Mouse (Mus musculus): ENCODE measurements around the gene 6430531B16Rik. TPM values are rescaled to one million over a fixed set of nuclear protein-coding genes. Genes with fewer than 3 reads are reported as not detected.

The 6430531B16Rik gene
- total and polyA plus RNA-seq, 3 experiments = 0.25 TPM; not detected in 2

GRCm38 (mm10) chr7:140001086-140001740, 22.7 kb upstream of the 6430531B16Rik start:
- H3K4me1 ChIP-seq (ENCODE audit: control insufficient read depth, insufficient read depth, low read length) = no peaks in the 10 kb centered on the region
- H3K79me2 ChIP-seq (replicated peaks; ENCODE audit: control insufficient read depth, insufficient read depth, low read length) = no peaks in the 10 kb centered on the region
- no peak overlapping the region for H3K9ac ChIP-seq (ENCODE audit: low read depth, low read length)
- no peak overlapping the region for H3K27ac ChIP-seq
- H3K36me3 ChIP-seq (ENCODE audit: control insufficient read depth, insufficient read depth, low read length) = no peaks in the 10 kb centered on the region
- intact Hi-C loops (cut with DNase I) = no loop called here
- no peaks in the 10 kb centered on the region for H3K27me3 ChIP-seq (ENCODE audit: control insufficient read depth, insufficient read depth, low read length)
- no peak for DNase-seq
- no peak overlapping the region for H3K4me3 ChIP-seq
- TF ChIP-seq EP300 (IDR thresholded peaks at IDR 0.05; ENCODE audit: insufficient read depth, low read depth, low read length) (no peak), CTCF (IDR thresholded peaks at IDR 0.05) (no peak), POLR2A (IDR thresholded peaks at IDR 0.05; ENCODE audit: insufficient read depth, low read depth, low read length) (no peak)
- 85% methylated on average over 12 of the region's 12 CpGs for WGBS

- Histone ChIP-seq H3K36me3 (ENCODE audit: control insufficient read depth, insufficient read depth, low read length) (no peaks in the 10 kb centered on the region), H3K27ac (no peak overlapping the region), H3K9ac (ENCODE audit: low read depth, low read length) (no peak overlapping the region), H3K27me3 (ENCODE audit: control insufficient read depth, insufficient read depth, low read length) (no peaks in the 10 kb centered on the region), H3K4me1 (ENCODE audit: control insufficient read depth, insufficient read depth, low read length) (no peaks in the 10 kb centered on the region), H3K79me2 (replicated peaks; ENCODE audit: control insufficient read depth, insufficient read depth, low read length) (no peaks in the 10 kb centered on the region), H3K4me3 (no peak overlapping the region)
- WGBS = 92% methylated on average over 13 of the region's 13 CpGs
- no peak for DNase-seq
- intact Hi-C loops (cut with DNase I) = no loop called here
- TF ChIP-seq CTCF (IDR thresholded peaks at IDR 0.05) = no peak
- TF ChIP-seq EP300 (IDR thresholded peaks at IDR 0.05; ENCODE audit: insufficient read depth, low read depth, low read length) = no peak
Measured at GRCm38 (mm10) chr7:139998691-139999350, 20.3 kb upstream of the 6430531B16Rik start.

GRCm38 (mm10) chr7:139994676-139995075, 16.1 kb upstream of the 6430531B16Rik start:
- H3K4me3 ChIP-seq = no peak overlapping the region
- H3K36me3 ChIP-seq (ENCODE audit: control insufficient read depth, insufficient read depth, low read length) = no peaks in the 10 kb centered on the region
- no peaks in the 10 kb centered on the region for H3K79me2 ChIP-seq (replicated peaks; ENCODE audit: control insufficient read depth, insufficient read depth, low read length)
- peak in 1 of 2 experiments; percentile 44 for DNase-seq
- H3K9ac ChIP-seq (ENCODE audit: low read depth, low read length) = no peak overlapping the region
- no peaks in the 10 kb centered on the region for H3K4me1 ChIP-seq (ENCODE audit: control insufficient read depth, insufficient read depth, low read length)
- no peak overlapping the region for H3K27ac ChIP-seq
- no peaks in the 10 kb centered on the region for H3K27me3 ChIP-seq (ENCODE audit: control insufficient read depth, insufficient read depth, low read length)
- intact Hi-C loops (cut with DNase I) = loop anchor here (1.0 to 5.0 kb wide), 3 partner anchors 25 to 1022 kb away; no protein-coding TSS in a partner anchor
- 31% methylated on average over 3 of the region's 3 CpGs for WGBS
- TF ChIP-seq EP300 (IDR thresholded peaks at IDR 0.05; ENCODE audit: insufficient read depth, low read depth, low read length) (no peak), CTCF (IDR thresholded peaks at IDR 0.05) (peak; percentile 91)

- H3K4me3 ChIP-seq = no peak overlapping the region
- DNase-seq = no peak
- H3K79me2 ChIP-seq (replicated peaks; ENCODE audit: control insufficient read depth, insufficient read depth, low read length) = no peaks in the 10 kb centered on the region
- TF ChIP-seq POLR2A (IDR thresholded peaks at IDR 0.05; ENCODE audit: insufficient read depth, low read depth, low read length) (no peak), EP300 (IDR thresholded peaks at IDR 0.05; ENCODE audit: insufficient read depth, low read depth, low read length) (no peak), CTCF (IDR thresholded peaks at IDR 0.05) (no peak)
- WGBS = 74% methylated on average over 4 of the region's 4 CpGs
- no peaks in the 10 kb centered on the region for H3K27me3 ChIP-seq (ENCODE audit: control insufficient read depth, insufficient read depth, low read length)
- intact Hi-C loops (cut with DNase I) = loop anchor here (1.0 to 5.0 kb wide), 2 partner anchors 25 to 1022 kb away; no protein-coding TSS in a partner anchor
- H3K36me3 ChIP-seq (ENCODE audit: control insufficient read depth, insufficient read depth, low read length) = no peaks in the 10 kb centered on the region
- no peak overlapping the region for H3K9ac ChIP-seq (ENCODE audit: low read depth, low read length)
- no peaks in the 10 kb centered on the region for H3K4me1 ChIP-seq (ENCODE audit: control insufficient read depth, insufficient read depth, low read length)
- no peak overlapping the region for H3K27ac ChIP-seq
Measured at GRCm38 (mm10) chr7:139994202-139994601, 15.6 kb upstream of the 6430531B16Rik start.

- H3K79me2 ChIP-seq (replicated peaks; ENCODE audit: control insufficient read depth, insufficient read depth, low read length) = no peaks in the 10 kb centered on the region
- H3K4me3 ChIP-seq = no peak overlapping the region
- no peak for DNase-seq
- WGBS = 91% methylated on average over 6 of the region's 6 CpGs
- no peak for TF ChIP-seq CTCF (IDR thresholded peaks at IDR 0.05)
- H3K27me3 ChIP-seq (ENCODE audit: control insufficient read depth, insufficient read depth, low read length) = no peaks in the 10 kb centered on the region
- no peaks in the 10 kb centered on the region for H3K36me3 ChIP-seq (ENCODE audit: control insufficient read depth, insufficient read depth, low read length)
- H3K4me1 ChIP-seq (ENCODE audit: control insufficient read depth, insufficient read depth, low read length) = no peaks in the 10 kb centered on the region
- intact Hi-C loops (cut with DNase I) = loop anchor here (5.0 kb wide), 1 partner anchor 1021 kb away; no protein-coding TSS in a partner anchor
- H3K9ac ChIP-seq (ENCODE audit: low read depth, low read length) = no peak overlapping the region
- H3K27ac ChIP-seq = no peak overlapping the region
Measured at GRCm38 (mm10) chr7:139993532-139993931, 15.0 kb upstream of the 6430531B16Rik start.

- Histone ChIP-seq H3K4me1 (ENCODE audit: control insufficient read depth, insufficient read depth, low read length) (no peaks in the 10 kb centered on the region), H3K36me3 (ENCODE audit: control insufficient read depth, insufficient read depth, low read length) (no peaks in the 10 kb centered on the region), H3K27me3 (ENCODE audit: control insufficient read depth, insufficient read depth, low read length) (no peaks in the 10 kb centered on the region), H3K79me2 (replicated peaks; ENCODE audit: control insufficient read depth, insufficient read depth, low read length) (no peaks in the 10 kb centered on the region), H3K27ac (no peak within 1 kb of the TSS), H3K9ac (ENCODE audit: low read depth, low read length) (no peak within 1 kb of the TSS), H3K4me3 (no peak within 1 kb of the TSS)
- intact Hi-C loops (cut with DNase I) = loop anchor here (5.0 kb wide), 1 partner anchor 1020 kb away; no protein-coding TSS in a partner anchor
- 31% methylated on average over 7 of the region's 7 CpGs for WGBS
- TF ChIP-seq CTCF (IDR thresholded peaks at IDR 0.05) (no peak), POLR2A (IDR thresholded peaks at IDR 0.05; ENCODE audit: insufficient read depth, low read depth, low read length) (no peak), EP300 (IDR thresholded peaks at IDR 0.05; ENCODE audit: insufficient read depth, low read depth, low read length) (no peak)
- DNase-seq = peak in 1 of 2 experiments; percentile 27
Measured at GRCm38 (mm10) chr7:139992406-139992805, 13.9 kb upstream of the 6430531B16Rik start, which contains the start of gene Adam8. Gene Adam8, minus strand, starts transcription at chr7:139992562.
